Mouse (Mus musculus) stomach, postnatal 0 days (tissue): Measurements from ENCODE around the gene Pdzd2.

ENCODE experiments used
- CTCF ChIP-seq: IDR thresholded peaks from 2 replicates; pipeline ENCODE4 v1.5.1; 2016; ENCODE audit warnings: antibody characterized with exemption, low read depth, mild to moderate bottlenecking, moderate library complexity
- EP300 ChIP-seq: optimal IDR thresholded peaks from 2 replicates; pipeline ENCODE3; 2016; ENCODE audit warnings: antibody characterized with exemption

- TF ChIP-seq CTCF, result no peak
- no peak for TF ChIP-seq EP300
Measured at GRCm38 (mm10) chr15:12710036-12710435, 29.7 kb downstream of the Pdzd2 start.
